Mouse (Mus musculus) forebrain, embryonic 16.5 days (tissue): ENCODE data around the gene Lrrc63. TPM values are rescaled to one million over a fixed set of nuclear protein-coding genes. Genes with fewer than 3 reads are reported as not detected.

Experiments
- ATAC-seq: fragments of 200-750 bp; cut with Nextera tagmentation; 2 replicates; pipeline ENCODE4 v1.8.0; 2017; ENCODE audit warnings: mild to moderate bottlenecking, moderate library complexity
- H3K27ac ChIP-seq: fragments of 300-500 bp; sonication (generic); 2 replicates; pipeline ENCODE4 v1.5.1; 2014; ENCODE audit warnings: low read length, control low read depth
- H3K27me3 ChIP-seq: fragments of 300-500 bp; sonication (generic); replicated peaks from 2 replicates; pipeline ENCODE4 v1.6.1; 2014; ENCODE audit warnings: low read length; ENCODE audit not compliant: control insufficient read depth, insufficient read depth
- H3K36me3 ChIP-seq: fragments of 300-500 bp; sonication (generic); 2 replicates; pipeline ENCODE4 v1.6.1; 2014; ENCODE audit not compliant: control insufficient read depth, insufficient read depth
- H3K4me1 ChIP-seq: fragments of 300-500 bp; sonication (generic); replicated peaks from 2 replicates; pipeline ENCODE4 v1.6.1; 2014; ENCODE audit warnings: low read length; ENCODE audit not compliant: control insufficient read depth, insufficient read depth
- H3K4me2 ChIP-seq: fragments of 300-500 bp; sonication (generic); 2 replicates; pipeline ENCODE4 v1.6.1; 2014; ENCODE audit warnings: mild to moderate bottlenecking, low read length, control low read depth
- H3K4me3 ChIP-seq: fragments of 300-500 bp; sonication (generic); replicated peaks from 2 replicates; pipeline ENCODE4 v1.5.1; 2014; ENCODE audit warnings: mild to moderate bottlenecking, low read length, control low read depth
- H3K9ac ChIP-seq: fragments of 300-500 bp; sonication (generic); replicated peaks from 2 replicates; pipeline ENCODE4 v1.6.1; 2014; ENCODE audit warnings: low read depth, low read length, control low read depth
- H3K9me3 ChIP-seq: fragments of 300-500 bp; sonication (generic); 2 replicates; pipeline ENCODE4 v1.6.1; 2016; ENCODE audit warnings: low read length; ENCODE audit not compliant: control insufficient read depth
- WGBS: fragments of 180-500 bp; shearing (Covaris S2); extraction: QIAGEN DNeasy Blood & Tissue Kit; methylation state at CpG from one replicate; pipeline ENCODE4 v1.1.7; 2014; 5-methylcytosine and 5-hydroxymethylcytosine counted together
- polyA plus RNA-seq: library from polyadenylated mRNA; unstranded; fragments of >200 nt; fragmentation: Nextera tagmentation; extraction: Ambion mirVana; gene quantifications from 2 replicates; pipeline ENCODE4 v1.2.1, GENCODE M21; 2015

Lrrc63 gene
- polyA plus RNA-seq, 1 experiment from 2014 or later: not detected

GRCm38 (mm10) chr14:75075299-75076180, 55.1 kb downstream of the Lrrc63 start:
- Histone ChIP-seq H3K27ac (no peak overlapping the region), H3K9me3 (no peaks in the 10 kb centered on the region), H3K4me3 (no peak overlapping the region), H3K4me2 (no peak overlapping the region), H3K27me3 (no peaks in the 10 kb centered on the region), H3K9ac (no peak overlapping the region), H3K4me1 (no peaks in the 10 kb centered on the region), H3K36me3 (no peaks in the 10 kb centered on the region)
- 59% methylated on average over 10 of the region's 10 CpGs for WGBS
- ATAC-seq: no peak

- Histone ChIP-seq H3K4me1 (no peaks in the 10 kb centered on the region), H3K27ac (no peak overlapping the region), H3K4me3 (no peak overlapping the region), H3K9ac (no peak overlapping the region), H3K4me2 (no peak overlapping the region), H3K27me3 (no peaks in the 10 kb centered on the region), H3K9me3 (no peaks in the 10 kb centered on the region), H3K36me3 (no peaks in the 10 kb centered on the region)
- ATAC-seq: no peak
- WGBS: 88% methylated on average over 15 of the region's 15 CpGs
Measured at GRCm38 (mm10) chr14:75071091-75071490, 59.6 kb downstream of the Lrrc63 start.

- H3K36me3 ChIP-seq: no peaks in the 10 kb centered on the region
- H3K9me3 ChIP-seq: no peaks in the 10 kb centered on the region
- no peaks in the 10 kb centered on the region for H3K4me1 ChIP-seq
- H3K4me3 ChIP-seq: no peak overlapping the region
- no peak overlapping the region for H3K27ac ChIP-seq
- no peak overlapping the region for H3K4me2 ChIP-seq
- ATAC-seq: no peak
- 84% methylated on average over 7 of the region's 7 CpGs for WGBS
- no peak overlapping the region for H3K9ac ChIP-seq
- no peaks in the 10 kb centered on the region for H3K27me3 ChIP-seq
Measured at GRCm38 (mm10) chr14:75069356-75069979, 61.2 kb downstream of the Lrrc63 start.

- no peaks in the 10 kb centered on the region for H3K36me3 ChIP-seq
- H3K27ac ChIP-seq: no peak overlapping the region
- no peak overlapping the region for H3K9ac ChIP-seq
- no peak overlapping the region for H3K4me2 ChIP-seq
- H3K27me3 ChIP-seq: no peaks in the 10 kb centered on the region
- H3K9me3 ChIP-seq: no peaks in the 10 kb centered on the region
- WGBS: 93% methylated on average over 16 of the region's 19 CpGs
- H3K4me1 ChIP-seq: no peaks in the 10 kb centered on the region
- ATAC-seq: no peak
- H3K4me3 ChIP-seq: no peak overlapping the region
Measured at GRCm38 (mm10) chr14:75068430-75069112, 62.1 kb downstream of the Lrrc63 start.

GRCm38 (mm10) chr14:75065211-75065610, 65.5 kb downstream of the Lrrc63 start:
- Histone ChIP-seq H3K9ac (no peak overlapping the region), H3K4me2 (no peak overlapping the region), H3K4me1 (no peaks in the 10 kb centered on the region), H3K27me3 (no peaks in the 10 kb centered on the region), H3K4me3 (no peak overlapping the region), H3K9me3 (no peaks in the 10 kb centered on the region), H3K36me3 (no peaks in the 10 kb centered on the region), H3K27ac (no peak overlapping the region)
- WGBS: 98% methylated on average over 5 of the region's 5 CpGs
- ATAC-seq: no peak

GRCm38 (mm10) chr14:75064520-75064919, 66.2 kb downstream of the Lrrc63 start:
- Histone ChIP-seq H3K36me3 (no peaks in the 10 kb centered on the region), H3K4me3 (no peak overlapping the region), H3K9me3 (no peaks in the 10 kb centered on the region), H3K4me1 (no peaks in the 10 kb centered on the region), H3K27me3 (no peaks in the 10 kb centered on the region), H3K27ac (no peak overlapping the region), H3K9ac (no peak overlapping the region), H3K4me2 (no peak overlapping the region)
- no peak for ATAC-seq
- WGBS: 86% methylated on average over 7 of the region's 7 CpGs

- Histone ChIP-seq H3K4me1 (no peaks in the 10 kb centered on the region), H3K4me2 (no peak overlapping the region), H3K9me3 (no peaks in the 10 kb centered on the region), H3K27me3 (no peaks in the 10 kb centered on the region), H3K4me3 (no peak overlapping the region), H3K27ac (no peak overlapping the region), H3K9ac (no peak overlapping the region), H3K36me3 (no peaks in the 10 kb centered on the region)
- 95% methylated on average over 8 of the region's 8 CpGs for WGBS
- ATAC-seq: no peak
Measured at GRCm38 (mm10) chr14:75063936-75064335, 66.7 kb downstream of the Lrrc63 start.

GRCm38 (mm10) chr14:75060562-75060961, 70.1 kb downstream of the Lrrc63 start:
- H3K27me3 ChIP-seq: no peaks in the 10 kb centered on the region
- no peak overlapping the region for H3K4me3 ChIP-seq
- WGBS: 44% methylated on average over 8 of the region's 8 CpGs
- H3K27ac ChIP-seq: no peak overlapping the region
- ATAC-seq: no peak
- no peaks in the 10 kb centered on the region for H3K9me3 ChIP-seq
- H3K4me1 ChIP-seq: no peaks in the 10 kb centered on the region
- H3K9ac ChIP-seq: no peak overlapping the region
- H3K36me3 ChIP-seq: no peaks in the 10 kb centered on the region
- no peak overlapping the region for H3K4me2 ChIP-seq

GRCm38 (mm10) chr14:75056861-75057431, 73.7 kb downstream of the Lrrc63 start:
- no peak overlapping the region for H3K9ac ChIP-seq
- H3K9me3 ChIP-seq: no peaks in the 10 kb centered on the region
- no peaks in the 10 kb centered on the region for H3K4me1 ChIP-seq
- ATAC-seq: no peak
- no peak overlapping the region for H3K27ac ChIP-seq
- H3K4me3 ChIP-seq: no peak overlapping the region
- WGBS: 86% methylated on average over 9 of the region's 9 CpGs
- H3K27me3 ChIP-seq: no peaks in the 10 kb centered on the region
- no peaks in the 10 kb centered on the region for H3K36me3 ChIP-seq
- no peak overlapping the region for H3K4me2 ChIP-seq
